Mouse (Mus musculus) pancreas, adult 10 weeks (tissue): ENCODE data around the gene Wfdc6b. TPM values are rescaled to one million over a fixed set of nuclear protein-coding genes. Genes with fewer than 3 reads are reported as not detected.

Source experiments
- polyA plus RNA-seq: library from polyadenylated mRNA; stranded (reverse); fragments of 350-450 nt; fragmentation: Illumina TruSeq; extraction: RNeasy Lipid Tissue Mini Kit (QIAGEN cat#74804); gene quantifications from one replicate; pipeline ENCODE4 v1.2.3, GENCODE M21; 2015; ENCODE audit warnings: low read depth, low replicate concordance; ENCODE audit not compliant: insufficient read depth

Wfdc6b gene
- not detected for polyA plus RNA-seq

GRCm38 (mm10) chr2:164613471-164613870 is at the start of gene Wfdc6b, which contains the start of gene Wfdc8:
Gene Wfdc6b, plus strand, starts transcription at chr2:164613522.
Gene Wfdc8, minus strand, starts transcription at chr2:164613626.

GRCm38 (mm10) chr2:164573359-164573758 is 40.0 kb upstream of the Wfdc6b start, which contains the start of gene Spint3:
Gene Spint3, minus strand, starts transcription at chr2:164573459.

DNA sequence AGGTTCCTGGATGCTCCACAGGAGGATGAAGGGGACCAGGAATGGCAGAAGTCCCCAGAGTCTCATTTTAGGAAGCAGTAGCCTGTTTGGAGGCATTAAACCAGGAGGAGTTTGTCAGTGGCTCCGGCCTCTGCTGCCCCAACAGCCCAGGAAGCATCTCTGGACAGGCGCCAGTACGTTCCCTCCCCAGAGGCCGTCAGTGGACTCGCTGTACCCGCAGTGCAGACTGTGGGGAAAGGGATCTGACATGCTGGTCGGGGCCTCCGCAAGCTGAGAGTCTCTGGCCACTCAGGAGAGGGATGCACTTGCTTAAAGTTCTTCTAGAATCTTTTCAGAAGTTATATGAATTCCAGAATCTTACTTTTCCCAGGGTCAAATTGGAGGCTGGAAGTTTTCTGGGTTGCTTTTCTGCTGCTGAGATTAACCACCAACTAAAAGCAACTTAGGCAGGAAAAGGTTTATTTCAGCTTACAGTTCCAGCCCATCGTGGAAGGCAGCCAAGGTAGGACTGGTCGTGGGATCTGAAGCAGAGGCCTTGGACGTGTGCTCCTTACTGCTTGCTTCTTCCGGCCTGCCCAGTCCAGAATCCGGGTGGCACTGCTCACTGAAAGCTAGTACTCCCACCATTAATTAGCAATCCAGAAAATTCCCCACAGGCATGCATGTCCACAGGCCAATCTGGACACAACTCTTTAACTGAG is 28.1 kb upstream of the Wfdc6b start, which contains the start of gene Wfdc6a:
Wfdc6a (minus strand) TSS at position 423 of the 701 bp plus-strand sequence.

DNA sequence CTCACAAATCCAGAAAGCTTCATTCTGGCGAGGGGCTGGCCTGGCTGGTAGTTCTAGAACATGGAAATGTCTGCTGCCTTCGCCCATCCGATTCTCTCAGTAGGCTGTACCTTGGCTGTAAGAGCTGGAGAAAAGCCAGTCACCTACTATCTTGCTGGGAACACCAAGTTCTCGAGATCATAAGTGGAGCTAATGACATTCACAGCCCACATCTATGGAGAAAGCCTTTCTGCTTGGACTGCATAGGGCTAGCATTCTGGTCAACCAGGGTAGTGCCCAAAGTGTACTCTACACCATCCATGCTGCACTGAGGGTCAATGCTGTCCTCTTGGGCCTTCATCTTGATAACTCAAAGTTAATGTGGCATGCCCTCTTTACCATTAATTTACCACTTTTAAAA is 19.8 kb upstream of the Wfdc6b start, which contains the start of gene Eppin:
Eppin (minus strand) TSS at position 101 of the 400 bp plus-strand sequence.

DNA sequence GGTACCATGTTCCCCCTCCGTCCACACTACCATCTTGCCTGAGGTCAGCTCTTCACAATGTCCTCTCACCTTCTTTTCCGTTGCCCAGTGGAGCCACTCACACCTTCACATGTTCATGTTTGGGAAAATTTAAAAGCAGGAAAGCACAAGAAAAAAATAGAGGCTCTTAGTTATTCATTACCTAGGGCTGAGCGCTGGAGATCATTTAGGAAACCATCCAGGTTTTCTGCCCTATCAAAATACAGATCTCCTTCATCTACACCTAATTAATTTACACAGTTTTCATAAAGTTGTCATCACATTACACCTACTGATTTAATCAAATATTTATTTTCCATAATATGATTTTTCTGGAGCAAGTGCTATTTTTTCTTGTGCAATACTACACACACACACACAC is 25.4 kb downstream of the Wfdc6b start, which contains the start of gene Wfdc16:
Wfdc16 (minus strand) TSS at position 101 of the 400 bp plus-strand sequence.

DNA sequence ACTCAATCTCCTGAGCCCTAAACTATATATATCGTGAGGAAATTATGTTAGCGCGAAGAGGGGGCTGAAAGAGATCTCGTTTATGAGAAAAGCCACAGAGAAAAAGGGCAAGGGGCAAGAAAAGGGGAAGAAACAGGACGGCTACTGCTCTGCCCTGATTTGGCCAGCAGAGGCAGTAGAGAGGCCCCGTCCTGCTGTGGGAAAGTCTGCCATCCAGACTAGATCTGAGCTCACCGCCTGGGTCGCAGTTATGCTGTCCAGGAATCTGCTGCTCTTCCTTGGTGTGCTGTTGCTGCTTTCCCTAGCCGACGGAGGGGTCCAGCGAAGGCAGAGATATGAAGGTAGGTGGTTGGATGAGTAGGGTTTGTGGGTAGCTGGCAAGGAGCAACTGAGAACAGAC is 42.5 kb downstream of the Wfdc6b start, which contains the start of gene Wfdc10:
Wfdc10 (plus strand) TSS at position 189 of the 400 bp plus-strand sequence.

GRCm38 (mm10) chr2:164656483-164656882 is 43.2 kb downstream of the Wfdc6b start, which contains the start of gene Wfdc9:
Gene Wfdc9, minus strand, starts transcription at chr2:164656583.

Other genes starting within 250 kb of the Wfdc6b start
- 146 TPM for gene Slpi, start 224.4 kb upstream of the Wfdc6b start, polyA plus RNA-seq
- 571 TPM for gene Rbpjl, start 210.4 kb upstream of the Wfdc6b start, polyA plus RNA-seq
- gene Matn4, start 208.4 kb upstream of the Wfdc6b start, polyA plus RNA-seq, result 9.7 TPM
- 22.0 TPM for gene Sdc4, start 169.6 kb upstream of the Wfdc6b start, polyA plus RNA-seq
- gene Sys1, start 156.6 kb upstream of the Wfdc6b start, polyA plus RNA-seq, result 11.8 TPM
- not detected for gene Gm20458, start 152.6 kb upstream of the Wfdc6b start, polyA plus RNA-seq
- not detected for gene Trp53tg5, start 139.8 kb upstream of the Wfdc6b start, polyA plus RNA-seq
- 8.1 TPM for gene Dbndd2, start 127.4 kb upstream of the Wfdc6b start, polyA plus RNA-seq
- gene Pigt, start 116.0 kb upstream of the Wfdc6b start, polyA plus RNA-seq, result 10.4 TPM
- gene Wfdc2, start 51.1 kb upstream of the Wfdc6b start, polyA plus RNA-seq, result 8.5 TPM
- not detected for gene Spint3, start 40.1 kb upstream of the Wfdc6b start, polyA plus RNA-seq
- not detected for gene Wfdc6a, start 28.1 kb upstream of the Wfdc6b start, polyA plus RNA-seq
- gene Eppin, start 19.9 kb upstream of the Wfdc6b start, polyA plus RNA-seq, result not detected
- not detected for gene Wfdc8, start 104 bp downstream of the Wfdc6b start, polyA plus RNA-seq
- 1.0 TPM for gene Wfdc16, start 25.3 kb downstream of the Wfdc6b start, polyA plus RNA-seq
- gene Wfdc10, start 42.5 kb downstream of the Wfdc6b start, polyA plus RNA-seq, result not detected
- not detected for gene Wfdc9, start 43.1 kb downstream of the Wfdc6b start, polyA plus RNA-seq
- not detected for gene Wfdc11, start 60.6 kb downstream of the Wfdc6b start, polyA plus RNA-seq
- gene Wfdc13, start 71.6 kb downstream of the Wfdc6b start, polyA plus RNA-seq, result not detected
- gene Spint4, start 85.0 kb downstream of the Wfdc6b start, polyA plus RNA-seq, result not detected
- not detected for gene Spint5, start 101.8 kb downstream of the Wfdc6b start, polyA plus RNA-seq
- gene Wfdc3, start 132.4 kb downstream of the Wfdc6b start, polyA plus RNA-seq, result 2.3 TPM
- gene Dnttip1, start 132.5 kb downstream of the Wfdc6b start, polyA plus RNA-seq, result 6.2 TPM
- gene Ube2c, start 156.4 kb downstream of the Wfdc6b start, polyA plus RNA-seq, result not detected
- not detected for gene Tnnc2, start 166.4 kb downstream of the Wfdc6b start, polyA plus RNA-seq
- 7.6 TPM for gene Snx21, start 172.3 kb downstream of the Wfdc6b start, polyA plus RNA-seq
- 3.7 TPM for gene Acot8, start 191.4 kb downstream of the Wfdc6b start, polyA plus RNA-seq
- 1.3 TPM for gene Zswim3, start 191.6 kb downstream of the Wfdc6b start, polyA plus RNA-seq
- 2.2 TPM for gene Zswim1, start 209.2 kb downstream of the Wfdc6b start, polyA plus RNA-seq
- not detected for gene Spata25, start 215.0 kb downstream of the Wfdc6b start, polyA plus RNA-seq
- 25.7 TPM for gene Ctsa, start 219.4 kb downstream of the Wfdc6b start, polyA plus RNA-seq
- 0.87 TPM for gene Neurl2, start 219.9 kb downstream of the Wfdc6b start, polyA plus RNA-seq
- 49.6 TPM for gene Pltp, start 244.2 kb downstream of the Wfdc6b start, polyA plus RNA-seq